Mouse (Mus musculus) forebrain, postnatal 0 days (tissue): ENCODE measurements around the gene Spaca4. TPM values are rescaled to one million over a fixed set of nuclear protein-coding genes. Genes with fewer than 3 reads are reported as not detected.

Experiments
- ATAC-seq: fragments of 200-750 bp; cut with Nextera tagmentation; 2 replicates; pipeline ENCODE4 v1.8.0; 2017; ENCODE audit warnings: mild to moderate bottlenecking, moderate library complexity
- DNase-seq: peaks from one replicate; pipeline ENCODE4 v3.0.0-alpha.2; 2015
- H3K27ac ChIP-seq: fragments of 300-500 bp; sonication (generic); 2 replicates; pipeline ENCODE4 v1.5.1; 2014; ENCODE audit warnings: low read depth, mild to moderate bottlenecking, antibody characterized with exemption, low read length, moderate library complexity, mixed read lengths
- H3K27me3 ChIP-seq: fragments of 300-500 bp; sonication (generic); 2 replicates; pipeline ENCODE4 v1.6.1; 2014; ENCODE audit warnings: mild to moderate bottlenecking, low read length, mixed read lengths; ENCODE audit not compliant: insufficient read depth
- H3K36me3 ChIP-seq: fragments of 300-500 bp; sonication (generic); 2 replicates; pipeline ENCODE4 v1.6.1; 2014; ENCODE audit warnings: mild to moderate bottlenecking, moderate library complexity; ENCODE audit not compliant: insufficient read depth
- H3K4me1 ChIP-seq: fragments of 300-500 bp; sonication (generic); 2 replicates; pipeline ENCODE4 v1.6.1; 2014; ENCODE audit warnings: antibody characterized with exemption; ENCODE audit not compliant: insufficient read depth
- H3K4me2 ChIP-seq: fragments of 300-500 bp; sonication (generic); 2 replicates; pipeline ENCODE4 v1.6.1; 2014; ENCODE audit warnings: low read depth, mild to moderate bottlenecking, moderate library complexity
- H3K4me3 ChIP-seq: fragments of 300-500 bp; sonication (generic); 2 replicates; pipeline ENCODE4 v1.5.1; 2014; ENCODE audit warnings: low read depth, low read length, mixed read lengths
- H3K9ac ChIP-seq: fragments of 300-500 bp; sonication (generic); 2 replicates; pipeline ENCODE4 v1.6.1; 2014; ENCODE audit warnings: mild to moderate bottlenecking
- H3K9me3 ChIP-seq: fragments of 300-500 bp; sonication (generic); 2 replicates; pipeline ENCODE4 v1.6.1; 2016; ENCODE audit warnings: low read length
- CTCF ChIP-seq: sonication (generic); IDR thresholded peaks from 2 replicates; pipeline ENCODE4 v1.5.1; 2016; ENCODE audit warnings: antibody characterized with exemption, control low read depth, low read depth
- WGBS: fragments of 180-500 bp; shearing (Covaris S2); extraction: QIAGEN DNeasy Blood & Tissue Kit; methylation state at CpG from one replicate; pipeline ENCODE4 v1.1.7; 2014; 5-methylcytosine and 5-hydroxymethylcytosine counted together
- polyA plus RNA-seq: library from polyadenylated mRNA; unstranded; fragments of >200 nt; fragmentation: Nextera tagmentation; extraction: Ambion mirVana; gene quantifications from 2 replicates; pipeline ENCODE4 v1.2.1, GENCODE M21; 2015
- total RNA-seq: library from RNA; depleted of rRNA; stranded (reverse); fragments of >200 nt; gene quantifications from 2 replicates; pipeline ENCODE4 v1.2.3, GENCODE M21; 2014

The Spaca4 gene
- total and polyA plus RNA-seq, 2 experiments from 2014 or later = not detected

DNA sequence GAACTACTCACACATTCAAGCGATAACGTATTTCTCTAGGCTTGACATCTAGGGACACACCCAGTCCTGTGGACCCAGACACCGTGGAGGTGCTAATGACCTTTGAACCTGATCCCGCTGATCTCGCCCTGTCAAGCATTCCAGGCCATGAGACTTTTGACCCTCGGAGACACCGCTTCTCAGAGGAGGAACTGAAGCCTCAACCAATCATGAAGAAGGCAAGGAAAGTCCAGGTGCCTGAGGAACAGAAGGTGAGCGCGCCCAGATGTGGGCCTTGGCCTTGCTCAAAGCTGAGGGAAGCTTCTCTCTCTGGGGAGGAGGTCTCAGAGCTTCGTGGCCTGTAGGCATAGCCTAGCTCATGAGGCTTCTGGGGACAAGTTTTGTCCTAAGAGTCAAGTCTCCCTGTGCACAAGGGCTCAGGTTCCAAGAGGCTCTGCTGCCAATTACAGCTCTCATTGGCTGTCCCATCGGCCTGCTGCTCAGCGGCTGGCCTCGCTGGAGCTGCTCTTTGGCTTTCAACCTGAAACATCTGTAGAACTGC lies 17.3 kb downstream of the Spaca4 start:
- DNase-seq = no peak
- H3K9ac ChIP-seq = no peak overlapping the region

DNA sequence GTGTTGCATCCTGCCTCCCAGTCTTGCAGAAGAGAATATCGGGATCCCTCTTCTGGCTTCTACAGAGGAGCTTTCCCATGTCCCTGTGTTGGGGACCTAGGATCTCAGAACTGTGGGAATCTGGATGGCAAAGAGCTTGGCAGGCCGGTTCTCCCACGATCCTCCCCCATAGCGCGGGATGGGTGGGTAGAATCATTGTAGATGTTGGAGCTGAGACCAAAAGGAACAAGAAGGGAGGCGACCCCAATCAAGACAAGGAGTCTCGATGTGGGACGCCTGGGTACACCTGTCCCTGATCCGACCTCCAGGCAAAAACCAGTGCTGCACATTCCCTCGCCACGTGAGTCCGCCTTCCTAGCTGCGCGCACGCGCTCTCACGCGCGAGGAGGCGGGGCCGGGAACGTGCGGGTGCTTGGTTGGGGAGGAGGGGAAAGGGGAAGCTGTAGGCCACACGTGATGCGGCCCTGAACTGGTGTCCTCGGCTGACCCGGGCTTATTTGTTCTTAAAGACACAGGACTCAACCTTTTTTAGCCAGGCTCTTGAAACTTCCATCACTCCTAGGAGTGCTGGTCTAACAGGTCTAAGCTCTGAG lies 18.1 kb downstream of the Spaca4 start:
- no peak for TF ChIP-seq CTCF
- H3K36me3 ChIP-seq = peaks cover 25% of the 10 kb centered on the region
- DNase-seq (peak; percentile 94), ATAC-seq (peak; percentile 28)
- H3K4me3 ChIP-seq = peak overlapping the region; percentile 41
- H3K4me1 ChIP-seq = peaks cover 36% of the 10 kb centered on the region
- peak overlapping the region; percentile 49 for H3K9ac ChIP-seq
- under 1% methylated on average over 27 of the region's 27 CpGs for WGBS
- H3K4me2 ChIP-seq = peak overlapping the region; percentile 97
- no peaks in the 10 kb centered on the region for H3K9me3 ChIP-seq
- H3K27me3 ChIP-seq = no peaks in the 10 kb centered on the region
- peak overlapping the region; percentile 87 for H3K27ac ChIP-seq

More for the DNA sequence above, 17.3 kb downstream of the Spaca4 start:
- Histone ChIP-seq H3K9me3 (no peaks in the 10 kb centered on the region), H3K4me3 (no peak overlapping the region), H3K4me2 (peak overlapping the region; percentile 97), H3K36me3 (peaks cover 33% of the 10 kb centered on the region), H3K27me3 (no peaks in the 10 kb centered on the region), H3K27ac (peak overlapping the region; percentile 87), H3K4me1 (peaks cover 32% of the 10 kb centered on the region)
- no peak for ATAC-seq
- 63% methylated on average over 13 of the region's 13 CpGs for WGBS
- TF ChIP-seq CTCF = no peak

DNA sequence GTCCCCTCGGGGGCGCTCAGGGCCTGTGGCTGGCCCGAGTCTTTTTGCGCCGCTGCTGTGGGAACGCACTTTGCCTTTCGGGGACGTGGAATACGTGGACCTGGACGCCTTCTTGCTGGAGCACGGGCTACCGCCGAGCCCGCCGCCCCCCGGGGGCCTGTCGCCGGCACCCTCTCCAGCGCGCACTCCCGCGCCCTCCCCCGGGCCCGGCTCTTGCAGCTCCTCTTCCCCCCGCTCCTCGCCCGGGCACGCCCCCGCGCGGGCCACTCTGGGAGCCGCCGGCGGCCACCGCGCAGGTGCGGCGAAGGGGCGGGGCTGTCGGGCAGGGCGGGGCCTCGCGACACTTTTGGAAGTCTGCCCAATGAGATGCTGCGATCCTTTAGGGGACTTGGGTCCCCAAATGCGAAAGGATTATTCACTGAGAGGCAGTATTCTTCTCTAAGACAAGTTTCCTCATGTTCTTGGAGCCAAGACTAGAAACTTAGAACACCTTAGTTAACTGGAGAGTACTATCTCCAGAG lies 18.8 kb downstream of the Spaca4 start:
- no peak for ATAC-seq

DNA sequence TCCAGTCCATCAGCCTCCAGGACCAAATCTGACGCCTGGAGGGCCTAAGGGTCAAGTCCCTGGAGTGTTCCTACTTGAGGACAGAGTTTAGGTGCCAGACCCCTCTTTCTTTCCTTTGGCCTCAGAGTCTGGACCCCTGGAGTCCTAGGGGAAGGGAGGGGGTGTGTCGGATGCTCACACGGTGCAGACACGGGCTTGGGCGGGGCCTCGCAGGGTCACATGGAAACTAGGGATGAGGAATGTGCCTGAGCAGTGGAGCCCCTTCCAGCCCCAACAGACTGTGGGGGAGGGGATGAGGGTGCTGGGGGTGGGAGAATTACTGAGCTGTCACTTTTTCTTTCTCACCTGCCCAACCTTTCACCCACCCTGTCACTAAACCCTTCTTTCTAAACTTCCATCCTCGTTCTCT lies 19.7 kb downstream of the Spaca4 start:
- H3K9me3 ChIP-seq = no peaks in the 10 kb centered on the region
- peak overlapping the region; percentile 49 for H3K9ac ChIP-seq
- H3K27me3 ChIP-seq = no peaks in the 10 kb centered on the region
- no peak for TF ChIP-seq CTCF
- H3K4me1 ChIP-seq = peaks cover 40% of the 10 kb centered on the region
- H3K36me3 ChIP-seq = peaks cover 9% of the 10 kb centered on the region
- DNase-seq (peak; percentile 28), ATAC-seq (no peak)
- 4% methylated on average over 7 of the region's 7 CpGs for WGBS
- H3K27ac ChIP-seq = peak overlapping the region; percentile 95
- peak overlapping the region; percentile 41 for H3K4me3 ChIP-seq
- peak overlapping the region; percentile 97 for H3K4me2 ChIP-seq

More for the DNA sequence above, 18.8 kb downstream of the Spaca4 start:
- DNase-seq = peak; percentile 86
- TF ChIP-seq CTCF = no peak
- Histone ChIP-seq H3K27me3 (no peaks in the 10 kb centered on the region), H3K9me3 (no peaks in the 10 kb centered on the region), H3K9ac (peak overlapping the region; percentile 49), H3K4me3 (peak overlapping the region; percentile 41), H3K27ac (peak overlapping the region; percentile 87), H3K4me1 (peaks cover 36% of the 10 kb centered on the region), H3K36me3 (peaks cover 18% of the 10 kb centered on the region), H3K4me2 (peak overlapping the region; percentile 97)
- WGBS = 3% methylated on average over 37 of the region's 45 CpGs

DNA sequence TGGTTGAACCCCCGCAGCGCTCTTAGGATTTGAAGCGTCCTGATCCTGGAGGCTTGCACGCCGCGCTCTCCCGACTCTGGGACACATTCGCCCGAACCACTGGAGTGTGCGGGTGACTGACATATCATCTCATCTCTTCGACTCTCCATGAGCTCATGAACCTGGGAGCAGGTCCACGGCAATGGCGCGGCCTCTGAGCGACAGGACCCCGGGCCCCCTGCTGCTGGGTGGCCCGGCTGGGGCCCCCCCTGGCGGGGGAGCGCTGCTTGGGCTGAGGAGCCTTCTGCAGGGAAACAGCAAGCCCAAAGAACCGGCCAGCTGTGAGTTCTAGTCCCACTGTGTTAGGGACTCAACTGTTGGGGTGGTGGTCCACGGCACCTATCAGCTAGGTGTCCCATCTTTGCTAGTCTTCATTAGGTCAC lies 20.2 kb downstream of the Spaca4 start:
- ATAC-seq (no peak), DNase-seq (no peak)
- Histone ChIP-seq H3K9ac (peak overlapping the region; percentile 49), H3K36me3 (peaks cover 4% of the 10 kb centered on the region; the same call in 1 of the 2 replicates), H3K4me2 (peak overlapping the region; percentile 97), H3K27ac (peak overlapping the region; percentile 95), H3K27me3 (no peaks in the 10 kb centered on the region), H3K9me3 (no peaks in the 10 kb centered on the region), H3K4me1 (peaks cover 44% of the 10 kb centered on the region), H3K4me3 (peak overlapping the region; percentile 41)
- TF ChIP-seq CTCF = no peak
- 1% methylated on average over 21 of the region's 21 CpGs for WGBS

DNA sequence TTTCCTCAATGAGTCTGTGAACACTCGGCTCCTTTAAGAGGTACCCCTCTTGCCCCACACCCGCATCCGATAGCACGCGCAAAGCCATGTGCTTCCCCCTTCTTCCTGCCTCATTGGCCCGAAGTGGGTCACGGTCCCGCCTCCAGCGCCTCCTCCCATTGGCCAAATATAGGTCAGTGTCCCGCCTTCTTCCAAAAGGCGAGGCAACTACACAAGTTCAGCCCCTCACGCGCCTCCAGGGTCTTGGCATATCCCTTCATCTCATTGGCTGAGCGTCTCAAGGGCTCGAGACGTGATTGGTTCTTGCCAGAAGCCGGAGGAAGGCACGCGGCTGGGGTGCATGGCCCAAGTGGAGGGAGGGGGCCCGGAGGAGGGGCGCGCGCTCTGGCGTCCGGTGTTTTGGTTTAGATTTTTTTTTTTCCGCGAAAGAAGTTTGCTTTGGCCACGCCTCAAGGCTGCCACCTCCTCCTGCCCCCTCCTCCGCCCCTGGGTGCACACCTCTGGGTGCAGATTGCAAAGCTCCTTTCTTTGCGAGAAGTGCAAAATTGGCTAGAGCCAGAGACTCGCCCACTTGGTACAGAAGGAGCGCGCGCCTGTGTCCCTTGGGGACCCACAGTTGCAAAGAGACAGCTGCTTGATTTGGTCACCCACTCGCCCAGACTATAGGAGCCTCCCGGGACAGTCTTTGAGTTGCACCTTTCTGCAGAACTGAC lies 20.7 kb downstream of the Spaca4 start, which contains the start of gene Dbp:
Gene Dbp (plus strand): TSS at position 359 of the 713 bp plus-strand sequence.
- Histone ChIP-seq H3K9ac (peak within 1 kb of the TSS; percentile 60), H3K36me3 (0 out of 2 replicates have a peak, but pooled peaks cover 2% of the 10 kb centered on the region), H3K4me2 (peak within 1 kb of the TSS; percentile 97), H3K27ac (peak within 1 kb of the TSS; percentile 95), H3K27me3 (no peaks in the 10 kb centered on the region), H3K4me3 (peak within 1 kb of the TSS; percentile 41), H3K4me1 (peaks cover 46% of the 10 kb centered on the region), H3K9me3 (no peaks in the 10 kb centered on the region)
- DNase-seq (peak; percentile 99), ATAC-seq (peak; percentile 81)
- under 1% methylated on average over 36 of the region's 36 CpGs for WGBS
- no peak for TF ChIP-seq CTCF
